Mouse (Mus musculus): ENCODE results near the gene Tcn2. TPM values are rescaled to one million over a fixed set of nuclear protein-coding genes. Genes with fewer than 3 reads are reported as not detected.

Tcn2 gene
- polyA plus RNA-seq, 1 experiment from 2014 or later: 95.3 TPM

- Histone ChIP-seq H3K9ac (ENCODE audit: low read depth, low read length) (no peak overlapping the region), H3K27ac (ENCODE audit: low read length) (no peak overlapping the region), H3K27me3 (replicated peaks; ENCODE audit: control insufficient read depth, insufficient read depth, low read length) (no peaks in the 10 kb centered on the region), H3K4me1 (ENCODE audit: control insufficient read depth, insufficient read depth, low read length) (peaks cover 4% of the 10 kb centered on the region; the same call in 1 of the 2 replicates), H3K4me3 (ENCODE audit: low read length) (no peak overlapping the region), H3K9me3 (ENCODE audit: control insufficient read depth, low read length) (no peaks in the 10 kb centered on the region), H3K36me3 (ENCODE audit: control insufficient read depth, insufficient read depth, low read length) (no peaks in the 10 kb centered on the region), H3K4me2 (ENCODE audit: low read depth, low read length) (no peak overlapping the region)
- 60% methylated on average over 5 of the region's 5 CpGs for WGBS
- no peak for ATAC-seq
These were observed 44.6 kb downstream of the Tcn2 start for GRCm38 (mm10) chr11:3887331-3887730.

DNA sequence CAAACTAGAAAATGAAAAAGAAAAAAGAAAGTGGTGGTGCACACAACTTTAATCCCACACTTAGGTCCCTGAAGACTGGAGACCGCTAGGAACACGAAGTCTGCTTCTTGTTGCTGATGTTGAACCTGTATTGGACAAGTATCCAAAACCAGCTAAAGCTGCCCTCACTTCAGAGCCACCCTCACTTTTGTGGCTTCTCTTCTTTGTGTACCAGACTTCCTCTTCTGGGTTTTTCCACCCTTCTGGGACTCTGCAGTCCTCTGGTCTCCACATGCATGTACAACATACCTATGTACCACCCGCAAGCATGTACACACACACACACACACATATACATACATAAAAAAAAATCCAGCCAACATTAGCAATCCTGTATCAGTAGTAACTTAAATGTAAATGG, 48.2 kb downstream of the Tcn2 start:
- Histone ChIP-seq H3K36me3 (ENCODE audit: control insufficient read depth, insufficient read depth, low read length) (no peaks in the 10 kb centered on the region), H3K4me2 (ENCODE audit: low read depth, low read length) (no peak overlapping the region), H3K27me3 (replicated peaks; ENCODE audit: control insufficient read depth, insufficient read depth, low read length) (no peaks in the 10 kb centered on the region), H3K4me3 (ENCODE audit: low read length) (no peak overlapping the region), H3K4me1 (ENCODE audit: control insufficient read depth, insufficient read depth, low read length) (peaks cover 4% of the 10 kb centered on the region; the same call in 1 of the 2 replicates), H3K9ac (ENCODE audit: low read depth, low read length) (no peak overlapping the region), H3K9me3 (ENCODE audit: control insufficient read depth, low read length) (no peaks in the 10 kb centered on the region), H3K27ac (ENCODE audit: low read length) (no peak overlapping the region)
- no peak for ATAC-seq
- 88% methylated on average over 3 of the region's 3 CpGs for WGBS

- Histone ChIP-seq H3K36me3 (ENCODE audit: control insufficient read depth, insufficient read depth, low read length) (no peaks in the 10 kb centered on the region), H3K4me2 (ENCODE audit: low read depth, low read length) (no peak overlapping the region), H3K27ac (ENCODE audit: low read length) (no peak overlapping the region), H3K27me3 (replicated peaks; ENCODE audit: control insufficient read depth, insufficient read depth, low read length) (no peaks in the 10 kb centered on the region), H3K4me1 (ENCODE audit: control insufficient read depth, insufficient read depth, low read length) (0 out of 2 replicates have a peak, but pooled peaks cover under 1% of the 10 kb centered on the region), H3K4me3 (ENCODE audit: low read length) (no peak overlapping the region), H3K9ac (ENCODE audit: low read depth, low read length) (no peak overlapping the region), H3K9me3 (ENCODE audit: control insufficient read depth, low read length) (no peaks in the 10 kb centered on the region)
- ATAC-seq: 0 out of 2 replicates have a peak, but pooled peaks have one; percentile 16
- 39% methylated on average over 2 of the region's 2 CpGs for WGBS
These were observed 52.1 kb downstream of the Tcn2 start for GRCm38 (mm10) chr11:3879836-3880235.

- no peak overlapping the region for H3K9ac ChIP-seq (ENCODE audit: low read depth, low read length)
- H3K27ac ChIP-seq (ENCODE audit: low read length): no peak overlapping the region
- no peaks in the 10 kb centered on the region for H3K4me1 ChIP-seq (ENCODE audit: control insufficient read depth, insufficient read depth, low read length)
- H3K36me3 ChIP-seq (ENCODE audit: control insufficient read depth, insufficient read depth, low read length): no peaks in the 10 kb centered on the region
- no peaks in the 10 kb centered on the region for H3K9me3 ChIP-seq (ENCODE audit: control insufficient read depth, low read length)
- WGBS: 71% methylated on average over 7 of the region's 7 CpGs
- H3K27me3 ChIP-seq (replicated peaks; ENCODE audit: control insufficient read depth, insufficient read depth, low read length): no peaks in the 10 kb centered on the region
- H3K4me2 ChIP-seq (ENCODE audit: low read depth, low read length): no peak overlapping the region
- no peak for ATAC-seq
- no peak overlapping the region for H3K4me3 ChIP-seq (ENCODE audit: low read length)
These were observed 53.3 kb downstream of the Tcn2 start for GRCm38 (mm10) chr11:3878660-3879059.

DNA sequence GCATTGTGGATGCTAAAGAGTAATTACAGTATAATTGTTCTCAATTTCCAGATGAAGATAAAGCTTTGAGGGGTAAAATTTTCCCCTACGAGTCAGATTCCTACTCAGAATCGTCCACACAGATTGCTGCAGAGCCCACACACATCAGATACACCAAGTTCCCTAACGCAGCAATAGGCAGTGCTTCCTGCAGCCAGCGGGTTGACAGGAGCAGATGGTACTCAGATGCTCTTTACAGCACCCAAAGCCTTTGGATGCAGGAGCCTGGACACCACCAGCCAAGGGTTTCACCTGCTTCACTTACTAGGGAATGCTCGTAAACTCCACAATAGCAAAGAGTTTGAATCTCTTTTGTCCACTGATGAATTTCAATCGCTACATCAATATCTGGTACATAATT, 55.5 kb downstream of the Tcn2 start:
- H3K4me1 ChIP-seq (ENCODE audit: control insufficient read depth, insufficient read depth, low read length): no peaks in the 10 kb centered on the region
- H3K9ac ChIP-seq (ENCODE audit: low read depth, low read length): no peak overlapping the region
- no peak overlapping the region for H3K4me2 ChIP-seq (ENCODE audit: low read depth, low read length)
- H3K9me3 ChIP-seq (ENCODE audit: control insufficient read depth, low read length): no peaks in the 10 kb centered on the region
- H3K36me3 ChIP-seq (ENCODE audit: control insufficient read depth, insufficient read depth, low read length): no peaks in the 10 kb centered on the region
- H3K27me3 ChIP-seq (replicated peaks; ENCODE audit: control insufficient read depth, insufficient read depth, low read length): no peaks in the 10 kb centered on the region
- 81% methylated on average over 6 of the region's 6 CpGs for WGBS
- no peak for ATAC-seq
- no peak overlapping the region for H3K27ac ChIP-seq (ENCODE audit: low read length)
- H3K4me3 ChIP-seq (ENCODE audit: low read length): no peak overlapping the region

Other genes with a start within 250 kb of the Tcn2 start
- 0.28 and 0.45 TPM in 2 replicates for gene Osbp2, start 68.3 kb downstream of the Tcn2 start, polyA plus RNA-seq (2015; fragmentation: Nextera tagmentation; extraction: Ambion mirVana)
- gene 4921536K21Rik, start 37.1 kb downstream of the Tcn2 start, polyA plus RNA-seq (2015; fragmentation: Nextera tagmentation; extraction: Ambion mirVana): 0.37 and 0.39 TPM in 2 replicates
- gene Dusp18, start 36.9 kb downstream of the Tcn2 start, polyA plus RNA-seq (2015; fragmentation: Nextera tagmentation; extraction: Ambion mirVana): 5.2 and 5.6 TPM in 2 replicates
- gene Slc35e4, start 17.5 kb downstream of the Tcn2 start, polyA plus RNA-seq (2015; fragmentation: Nextera tagmentation; extraction: Ambion mirVana): 2.9 and 3.1 TPM in 2 replicates
- 73.3 and 79.4 TPM in 2 replicates for gene Pes1, start 31.8 kb upstream of the Tcn2 start, polyA plus RNA-seq (2015; fragmentation: Nextera tagmentation; extraction: Ambion mirVana)
- gene 4930556J24Rik, start 44.6 kb upstream of the Tcn2 start, polyA plus RNA-seq (2015; fragmentation: Nextera tagmentation; extraction: Ambion mirVana): 0.11 TPM in 1 of 2 replicates, not detected in the other
- gene Gal3st1, start 51.5 kb upstream of the Tcn2 start, polyA plus RNA-seq (2015; fragmentation: Nextera tagmentation; extraction: Ambion mirVana): 20.1 and 33.3 TPM in 2 replicates
- 0.47 and 0.56 TPM in 2 replicates for gene Sec14l4, start 99.3 kb upstream of the Tcn2 start, polyA plus RNA-seq (2015; fragmentation: Nextera tagmentation; extraction: Ambion mirVana)
- gene Sec14l3, start 132.7 kb upstream of the Tcn2 start, polyA plus RNA-seq (2015; fragmentation: Nextera tagmentation; extraction: Ambion mirVana): not detected in 2 replicates
- gene Mtfp1, start 163.3 kb upstream of the Tcn2 start, polyA plus RNA-seq (2015; fragmentation: Nextera tagmentation; extraction: Ambion mirVana): 38.1 and 41.6 TPM in 2 replicates
- gene Sec14l2, start 191.3 kb upstream of the Tcn2 start, polyA plus RNA-seq (2015; fragmentation: Nextera tagmentation; extraction: Ambion mirVana): 1.7 and 2.9 TPM in 2 replicates
- gene Rnf215, start 203.0 kb upstream of the Tcn2 start, polyA plus RNA-seq (2015; fragmentation: Nextera tagmentation; extraction: Ambion mirVana): 17.3 and 19.2 TPM in 2 replicates
- 3.0 TPM in 2 replicates for gene Ccdc157, start 228.1 kb upstream of the Tcn2 start, polyA plus RNA-seq (2015; fragmentation: Nextera tagmentation; extraction: Ambion mirVana)
- 40.4 and 41.8 TPM in 2 replicates for gene Sf3a1, start 228.2 kb upstream of the Tcn2 start, polyA plus RNA-seq (2015; fragmentation: Nextera tagmentation; extraction: Ambion mirVana)